Mouse (Mus musculus) heart, adult 2 months (tissue): ENCODE measurements around the gene Prkci.

Source experiments
- CTCF ChIP-seq: fragments of 200-600 bp; IDR thresholded peaks from 2 replicates; pipeline ENCODE4 v1.8.1; 2022; ENCODE audit warnings: antibody characterized with exemption, mild to moderate bottlenecking, moderate library complexity
- EP300 ChIP-seq: fragments of 200-500 bp; IDR thresholded peaks from 2 replicates; pipeline ENCODE4 v1.6.1; 2011; ENCODE audit warnings: low read depth, low read length, control low read depth; ENCODE audit not compliant: insufficient read depth
- POLR2A ChIP-seq: fragments of 200-500 bp; IDR thresholded peaks from 2 replicates; pipeline ENCODE4 v1.6.1; 2011; ENCODE audit warnings: mild to moderate bottlenecking, low read depth, low read length, control low read depth; ENCODE audit not compliant: insufficient read depth

GRCm38 (mm10) chr3:31015682-31016443 lies 20.3 kb downstream of the Prkci start:
- no peak for TF ChIP-seq POLR2A
- TF ChIP-seq CTCF, result no peak
- no peak for TF ChIP-seq EP300
